Mouse (Mus musculus) adrenal gland, postnatal 25 days (tissue): ENCODE measurements around the gene Spats2. TPM values are rescaled to one million over a fixed set of nuclear protein-coding genes. Genes with fewer than 3 reads are reported as not detected.
A peak's percentile ranks its signal among the peaks of the same experiment; 100 is the strongest.

Experiments
- DNase-seq: peaks from one replicate; pipeline ENCODE4 v3.0.0; 2021; ENCODE audit warnings: mixed read lengths
- total RNA-seq: library from RNA; stranded (reverse); gene quantifications from 2 replicates; pipeline ENCODE4 v1.2.3, GENCODE M21; 2021

Spats2 gene
- total RNA-seq, 1 experiment from 2014 or later, result 18.7 TPM

- peak; percentile 47 for DNase-seq
These were observed 27.8 kb upstream of the Spats2 start for GRCm38 (mm10) chr15:99097840-99098492.

GRCm38 (mm10) chr15:99098493-99098861 is 27.2 kb upstream of the Spats2 start:
- no peak for DNase-seq

GRCm38 (mm10) chr15:99099139-99099556 is 26.6 kb upstream of the Spats2 start:
- peak; percentile 71 for DNase-seq

GRCm38 (mm10) chr15:99099984-99100383 is 25.7 kb upstream of the Spats2 start:
- DNase-seq, result no peak

- DNase-seq, result no peak
These were observed 20.5 kb upstream of the Spats2 start for GRCm38 (mm10) chr15:99105238-99105637.

GRCm38 (mm10) chr15:99107866-99108265 is 17.9 kb upstream of the Spats2 start:
- DNase-seq, result no peak

GRCm38 (mm10) chr15:99111139-99111538 is 14.6 kb upstream of the Spats2 start:
- DNase-seq, result no peak

GRCm38 (mm10) chr15:99111809-99112208 is 13.9 kb upstream of the Spats2 start:
- DNase-seq, result no peak

GRCm38 (mm10) chr15:99112843-99113395 is 12.8 kb upstream of the Spats2 start:
- DNase-seq, result no peak

GRCm38 (mm10) chr15:99113396-99113975 is 12.2 kb upstream of the Spats2 start:
- DNase-seq, result peak; percentile 32

- DNase-seq, result no peak
These were observed 11.2 kb upstream of the Spats2 start for GRCm38 (mm10) chr15:99114312-99115064.

- DNase-seq, result no peak
These were observed 10.7 kb upstream of the Spats2 start for GRCm38 (mm10) chr15:99115065-99115423.

GRCm38 (mm10) chr15:99116539-99116938 is 9.2 kb upstream of the Spats2 start:
- no peak for DNase-seq

- DNase-seq, result no peak
These were observed 4.9 kb upstream of the Spats2 start for GRCm38 (mm10) chr15:99120814-99121213.

- DNase-seq, result no peak
These were observed 3.1 kb upstream of the Spats2 start for GRCm38 (mm10) chr15:99122642-99123041.

GRCm38 (mm10) chr15:99126081-99126815 is 532 bp downstream of the Spats2 start:
- DNase-seq, result peak; percentile 92

GRCm38 (mm10) chr15:99126816-99127365 is 1.2 kb downstream of the Spats2 start:
- no peak for DNase-seq

- DNase-seq, result no peak
These were observed 2.3 kb downstream of the Spats2 start for GRCm38 (mm10) chr15:99127851-99128522.

GRCm38 (mm10) chr15:99129441-99129840 is 3.7 kb downstream of the Spats2 start:
- no peak for DNase-seq

GRCm38 (mm10) chr15:99129956-99130910 is 4.5 kb downstream of the Spats2 start:
- no peak for DNase-seq
